Mouse (Mus musculus) midbrain, embryonic 15.5 days (tissue): ENCODE measurements around the gene Napb. TPM values are rescaled to one million over a fixed set of nuclear protein-coding genes. Genes with fewer than 3 reads are reported as not detected.
A peak's percentile ranks its signal among the peaks of the same experiment; 100 is the strongest.
"Not testable (repeated sequence)": the region's sequence is repeated elsewhere in the genome, so short reads cannot be mapped to it uniquely, and the experiment has no call there.

ENCODE experiments used
- ATAC-seq: fragments of 200-750 bp; cut with Nextera tagmentation; replicated peaks from 2 replicates; pipeline ENCODE4 v1.8.0; 2017; ENCODE audit warnings: moderate TSS enrichment
- H3K27ac ChIP-seq: fragments of 300-500 bp; sonication (generic); 2 replicates; pipeline ENCODE4 v1.5.1; 2015; ENCODE audit warnings: mild to moderate bottlenecking, inconsistent platforms
- H3K27me3 ChIP-seq: fragments of 300-500 bp; sonication (generic); replicated peaks from 2 replicates; pipeline ENCODE4 v1.6.1; 2015; ENCODE audit warnings: inconsistent platforms
- H3K36me3 ChIP-seq: fragments of 300-500 bp; sonication (generic); replicated peaks from 2 replicates; pipeline ENCODE4 v1.6.1; 2015; ENCODE audit warnings: inconsistent platforms
- H3K4me1 ChIP-seq: fragments of 300-500 bp; sonication (generic); 2 replicates; pipeline ENCODE4 v1.6.1; 2015; ENCODE audit warnings: inconsistent platforms
- H3K4me2 ChIP-seq: fragments of 300-500 bp; sonication (generic); 2 replicates; pipeline ENCODE4 v1.6.1; 2015; ENCODE audit warnings: inconsistent platforms, mild to moderate bottlenecking, moderate library complexity
- H3K4me3 ChIP-seq: fragments of 300-500 bp; sonication (generic); 2 replicates; pipeline ENCODE4 v1.5.1; 2015; ENCODE audit warnings: mild to moderate bottlenecking, inconsistent platforms
- H3K9ac ChIP-seq: fragments of 300-500 bp; sonication (generic); 2 replicates; pipeline ENCODE4 v1.6.1; 2015; ENCODE audit warnings: mild to moderate bottlenecking, inconsistent platforms
- H3K9me3 ChIP-seq: fragments of 300-500 bp; sonication (generic); 2 replicates; pipeline ENCODE4 v1.6.1; 2016; ENCODE audit warnings: inconsistent platforms
- WGBS: fragments of 180-500 bp; shearing (Covaris S2); methylation state at CpG from one replicate; pipeline ENCODE4 v1.1.7; 2015; ENCODE audit warnings: mixed read lengths; 5-methylcytosine and 5-hydroxymethylcytosine counted together
- polyA plus RNA-seq: library from polyadenylated mRNA; unstranded; fragments of >200 nt; fragmentation: Nextera tagmentation; extraction: Ambion mirVana; gene quantifications from 2 replicates; pipeline ENCODE4 v1.2.1, GENCODE M21; 2015

Gene Napb
- 83.2 and 85.2 TPM in 2 replicates for polyA plus RNA-seq

- 4% methylated on average over 18 of the region's 18 CpGs for WGBS
- H3K27ac ChIP-seq = peak within 1 kb of the TSS; percentile 84
- peak within 1 kb of the TSS; percentile 85 for H3K4me2 ChIP-seq
- H3K36me3 ChIP-seq = no peaks in the 10 kb centered on the region
- H3K9ac ChIP-seq = peak within 1 kb of the TSS; percentile 73
- no peaks in the 10 kb centered on the region for H3K27me3 ChIP-seq
- H3K4me1 ChIP-seq = peaks cover 25% of the 10 kb centered on the region
- H3K4me3 ChIP-seq = peak within 1 kb of the TSS; percentile 80
- H3K9me3 ChIP-seq = no peaks in the 10 kb centered on the region
- ATAC-seq = peak; percentile 100
Observed at GRCm38 (mm10) chr2:148732327-148733000, at the start of gene Napb. Napb (minus strand) TSS chr2:148732467.

GRCm38 (mm10) chr2:148781709-148782108 is 49.4 kb upstream of the Napb start, which contains the start of gene 8030411F24Rik:
8030411F24Rik (plus strand) TSS chr2:148782009.
- Histone ChIP-seq H3K4me3 (no peak within 1 kb of the TSS), H3K4me1 (no peaks in the 10 kb centered on the region), H3K9ac (no peak within 1 kb of the TSS), H3K36me3 (no peaks in the 10 kb centered on the region), H3K4me2 (no peak within 1 kb of the TSS), H3K9me3 (no peaks in the 10 kb centered on the region), H3K27me3 (no peaks in the 10 kb centered on the region), H3K27ac (no peak within 1 kb of the TSS)
- 14% methylated on average over 1 of the region's 1 CpGs for WGBS
- no peak for ATAC-seq

DNA sequence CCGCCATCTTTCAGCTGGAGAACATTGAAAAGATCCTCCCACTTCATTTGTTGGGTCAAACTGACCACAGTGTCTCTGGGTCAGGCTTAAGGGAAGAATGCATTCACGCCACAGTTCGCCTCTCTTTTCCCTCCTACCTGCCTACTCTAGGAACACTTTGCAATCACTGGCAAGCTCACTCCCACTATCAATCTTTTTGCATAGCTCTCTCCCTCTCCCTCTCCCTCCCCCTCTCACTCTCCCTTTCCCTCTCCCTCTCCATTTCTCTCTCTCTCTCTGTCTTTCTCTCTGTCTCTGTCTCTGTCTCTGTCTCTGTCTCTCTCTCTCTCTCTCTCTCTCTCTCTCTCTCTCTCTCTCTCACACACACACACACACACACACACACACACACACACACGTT is 39.1 kb upstream of the Napb start, which contains the start of gene Cst11:
Cst11 (minus strand) TSS at position 101 of the 400 bp plus-strand sequence.
- not testable (repeated sequence) for H3K27ac ChIP-seq, ATAC-seq
- 97% methylated on average over 4 of the region's 4 CpGs for WGBS

DNA sequence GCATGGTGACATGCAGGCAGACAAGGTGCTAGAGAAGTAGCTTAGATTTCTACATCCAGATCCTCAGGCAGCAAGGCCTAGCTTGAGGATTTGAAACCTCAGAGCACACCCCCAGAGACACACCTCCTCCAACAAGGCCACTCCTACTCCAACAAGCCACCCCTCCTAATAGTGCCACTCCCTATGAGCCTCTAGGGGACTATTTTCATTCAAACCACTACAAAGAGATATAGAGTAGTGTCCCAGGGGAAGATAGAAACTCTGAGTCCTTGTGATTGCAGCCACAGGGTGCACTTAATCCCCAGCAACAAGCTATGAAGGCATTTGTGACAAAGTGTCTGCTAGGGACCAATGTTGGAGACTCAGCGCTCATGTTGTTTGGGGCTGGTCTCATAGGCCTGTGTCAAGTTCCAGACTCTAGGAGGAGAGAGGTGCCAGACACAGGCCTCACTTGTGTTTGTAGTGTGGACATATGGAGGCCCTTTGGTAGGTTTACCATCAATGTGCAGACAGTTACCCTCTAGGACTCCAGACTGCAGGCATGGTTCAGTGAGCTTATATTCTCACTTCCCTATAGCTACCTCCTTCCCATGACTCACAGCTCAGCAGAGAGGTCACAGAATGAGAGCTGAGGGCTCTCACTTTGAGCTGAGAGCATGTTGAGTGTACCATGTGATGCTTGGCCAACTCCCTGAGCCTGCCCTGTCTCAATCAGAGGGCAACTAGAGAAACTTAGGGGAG is 31.6 kb upstream of the Napb start:
- 92% methylated on average over 1 of the region's 1 CpGs for WGBS
- Histone ChIP-seq H3K9me3 (no peaks in the 10 kb centered on the region), H3K4me2 (no peak overlapping the region)

More for the DNA sequence above, 39.1 kb upstream of the Napb start, which contains the start of gene Cst11:
- H3K27me3 ChIP-seq, H3K4me1 ChIP-seq, H3K9ac ChIP-seq, H3K9me3 ChIP-seq, H3K4me3 ChIP-seq, H3K36me3 ChIP-seq, H3K4me2 ChIP-seq: not testable (repeated sequence)

GRCm38 (mm10) chr2:148754310-148754846 is 22.1 kb upstream of the Napb start:
- ATAC-seq = no peak
- no peak overlapping the region for H3K27ac ChIP-seq
- H3K4me1 ChIP-seq = no peaks in the 10 kb centered on the region
- H3K36me3 ChIP-seq = no peaks in the 10 kb centered on the region
- H3K4me3 ChIP-seq = no peak overlapping the region
- no peak overlapping the region for H3K4me2 ChIP-seq
- H3K9ac ChIP-seq = no peak overlapping the region
- H3K9me3 ChIP-seq = no peaks in the 10 kb centered on the region
- 71% methylated on average over 1 of the region's 1 CpGs for WGBS
- no peaks in the 10 kb centered on the region for H3K27me3 ChIP-seq

More for the DNA sequence above, 31.6 kb upstream of the Napb start:
- ATAC-seq = no peak
- Histone ChIP-seq H3K36me3 (no peaks in the 10 kb centered on the region), H3K4me1 (no peaks in the 10 kb centered on the region), H3K9ac (no peak overlapping the region), H3K4me3 (no peak overlapping the region), H3K27ac (no peak overlapping the region), H3K27me3 (no peaks in the 10 kb centered on the region)

DNA sequence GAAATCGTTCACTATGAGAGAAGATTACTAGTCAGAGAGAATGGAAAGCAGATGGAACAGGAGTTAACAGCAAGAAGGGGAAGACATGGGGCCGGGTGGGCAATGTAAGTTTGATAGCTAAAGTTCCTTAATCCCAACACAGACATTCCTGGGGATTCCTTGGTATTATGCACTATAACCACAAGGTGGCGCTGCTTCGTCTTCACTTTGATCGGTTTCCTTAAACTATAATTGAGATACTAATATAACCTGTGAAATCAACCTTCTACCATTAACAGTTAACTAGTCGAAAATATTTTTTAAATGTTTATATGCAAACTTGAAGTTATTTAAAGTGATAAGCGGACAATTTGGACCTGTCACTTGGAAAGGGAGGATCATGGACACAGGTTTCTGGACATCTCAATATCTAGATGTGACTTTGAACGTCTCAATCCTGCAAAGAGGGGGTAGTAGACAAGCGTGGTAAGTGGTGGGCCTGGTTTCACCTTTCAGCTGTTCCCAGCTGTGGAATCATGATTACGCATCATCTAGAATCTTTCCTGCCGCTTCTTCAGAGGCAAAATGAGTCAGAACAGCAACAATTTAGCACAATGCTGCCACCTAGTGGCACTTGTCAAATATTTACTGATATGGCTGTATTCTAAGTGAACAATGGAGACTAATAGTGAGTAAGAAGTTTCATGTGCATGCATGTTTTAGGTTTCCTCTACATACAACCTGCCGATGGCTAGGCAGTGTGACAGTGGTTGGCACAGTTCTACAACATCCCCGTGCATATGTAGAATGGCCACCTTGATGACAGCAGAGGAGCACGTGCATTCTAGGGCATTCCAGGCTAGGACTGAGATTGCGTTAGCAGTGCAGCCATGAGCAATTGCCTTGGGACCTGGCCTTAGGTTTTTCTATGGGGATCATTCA is 19.9 kb upstream of the Napb start:
- Histone ChIP-seq H3K27ac (no peak overlapping the region), H3K9me3 (no peaks in the 10 kb centered on the region), H3K4me3 (peak overlapping the region; percentile 39), H3K27me3 (no peaks in the 10 kb centered on the region), H3K4me2 (peak overlapping the region; percentile 61), H3K4me1 (no peaks in the 10 kb centered on the region), H3K36me3 (no peaks in the 10 kb centered on the region), H3K9ac (peak overlapping the region; percentile 33; the same call in 1 of the 2 replicates)
- WGBS = 17% methylated on average over 15 of the region's 15 CpGs
- ATAC-seq = peak; percentile 94

DNA sequence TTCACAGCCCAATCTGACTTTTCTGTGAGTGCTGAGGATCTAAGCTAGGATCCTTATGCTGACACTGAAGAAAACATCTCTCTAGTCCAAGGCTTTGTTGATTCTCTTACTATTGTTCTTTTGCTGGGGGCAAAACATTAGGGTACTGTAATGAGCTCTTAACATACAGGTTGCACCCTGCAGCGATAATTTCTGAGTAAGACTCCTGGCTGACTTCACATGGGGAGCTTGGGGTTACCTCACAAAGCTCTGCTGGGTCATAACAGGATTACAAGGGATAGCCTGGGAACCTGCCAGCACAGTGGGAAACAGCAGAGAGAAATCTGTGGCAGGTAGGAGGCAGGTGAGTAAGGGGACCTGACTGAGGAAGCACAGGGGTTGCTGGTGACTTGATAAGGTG is 17.8 kb upstream of the Napb start, which contains the start of gene Cstl1:
Cstl1 (plus strand) TSS at position 301 of the 400 bp plus-strand sequence.
- H3K27ac ChIP-seq = no peak within 1 kb of the TSS
- H3K9ac ChIP-seq = no peak within 1 kb of the TSS
- 78% methylated on average over 1 of the region's 1 CpGs for WGBS
- H3K4me3 ChIP-seq = no peak within 1 kb of the TSS
- H3K9me3 ChIP-seq = no peaks in the 10 kb centered on the region
- no peaks in the 10 kb centered on the region for H3K4me1 ChIP-seq
- no peak for ATAC-seq
- H3K27me3 ChIP-seq = no peaks in the 10 kb centered on the region
- no peak within 1 kb of the TSS for H3K4me2 ChIP-seq
- no peaks in the 10 kb centered on the region for H3K36me3 ChIP-seq

DNA sequence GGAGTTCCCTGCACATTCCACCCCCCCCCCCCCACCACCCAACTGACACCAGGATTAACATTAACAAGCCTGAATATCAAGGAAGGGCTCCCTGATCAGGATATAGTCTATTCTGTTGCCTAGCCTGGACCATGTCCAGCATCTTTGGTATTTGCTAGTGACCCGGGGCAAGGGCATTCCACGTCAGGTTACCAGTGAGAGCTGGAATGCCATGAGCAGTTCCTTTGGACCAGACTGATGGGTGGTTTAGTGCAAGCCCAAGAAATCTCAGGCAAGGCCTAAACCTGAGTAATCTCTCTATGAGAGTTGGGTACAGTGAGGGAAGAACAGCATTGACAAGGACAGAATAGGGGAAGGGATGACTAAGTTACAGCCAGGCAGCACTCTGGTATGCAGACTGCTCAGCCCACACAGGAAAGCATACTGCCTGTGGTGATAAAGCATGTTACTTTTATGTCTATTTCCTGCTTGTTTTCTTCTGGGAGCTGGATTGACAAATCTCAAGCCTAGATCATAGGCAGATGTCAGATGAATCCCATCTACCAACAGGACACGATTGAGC is 11.7 kb upstream of the Napb start:
- Histone ChIP-seq H3K4me1 (no peaks in the 10 kb centered on the region), H3K27me3 (no peaks in the 10 kb centered on the region), H3K4me3 (no peak overlapping the region), H3K36me3 (no peaks in the 10 kb centered on the region), H3K9ac (no peak overlapping the region), H3K4me2 (no peak overlapping the region), H3K27ac (no peak overlapping the region), H3K9me3 (no peaks in the 10 kb centered on the region)
- no peak for ATAC-seq
- WGBS = 87% methylated on average over 3 of the region's 3 CpGs

- Histone ChIP-seq H3K27me3 (no peaks in the 10 kb centered on the region), H3K9ac (no peak overlapping the region), H3K27ac (no peak overlapping the region), H3K4me3 (no peak overlapping the region), H3K36me3 (no peaks in the 10 kb centered on the region), H3K4me2 (no peak overlapping the region), H3K4me1 (no peaks in the 10 kb centered on the region), H3K9me3 (no peaks in the 10 kb centered on the region)
- 68% methylated on average over 3 of the region's 3 CpGs for WGBS
- no peak for ATAC-seq
Observed at GRCm38 (mm10) chr2:148743001-148743400, 10.7 kb upstream of the Napb start.

DNA sequence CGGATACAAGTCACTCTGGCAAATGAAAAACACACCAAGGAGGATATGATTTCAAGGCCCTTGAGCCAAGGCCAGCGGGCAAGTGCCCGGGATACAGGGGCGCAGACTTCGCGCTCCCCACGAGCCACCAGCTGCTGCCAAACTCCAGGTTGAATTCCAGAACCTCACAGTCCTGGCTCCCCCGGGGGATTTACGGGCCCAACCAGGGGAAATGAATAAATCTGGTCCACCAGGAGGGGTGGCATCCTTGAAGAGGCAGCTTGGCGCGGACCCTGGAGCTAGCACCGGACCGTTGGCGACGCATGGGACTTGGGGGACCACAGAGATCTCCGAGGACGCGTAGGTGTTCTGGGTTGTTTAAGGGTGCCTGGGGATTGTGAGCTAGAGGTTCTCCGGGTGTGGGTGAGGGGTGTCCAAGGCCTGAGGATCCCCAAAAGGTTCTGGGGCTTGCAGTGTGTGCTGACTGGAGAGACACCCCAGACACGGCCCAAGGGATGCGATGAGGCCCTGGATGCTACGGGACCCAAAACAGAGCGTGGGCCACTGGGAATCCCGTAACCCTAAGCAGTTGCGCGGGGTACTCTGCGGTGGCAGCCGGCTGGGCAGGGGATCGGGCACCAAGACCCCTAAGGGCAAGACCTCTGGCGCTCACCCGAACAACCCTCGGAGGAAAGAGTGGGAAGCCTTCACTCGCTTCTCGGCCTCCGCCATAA is 497 bp downstream of the Napb start:
- peak; percentile 88 for ATAC-seq
- under 1% methylated on average over 35 of the region's 35 CpGs for WGBS

More for the DNA sequence above, 497 bp downstream of the Napb start:
- Histone ChIP-seq H3K9ac (peak overlapping the region; percentile 73), H3K4me3 (peak overlapping the region; percentile 80), H3K27ac (peak overlapping the region; percentile 84), H3K36me3 (no peaks in the 10 kb centered on the region), H3K4me1 (peaks cover 25% of the 10 kb centered on the region), H3K4me2 (peak overlapping the region; percentile 85), H3K9me3 (no peaks in the 10 kb centered on the region), H3K27me3 (no peaks in the 10 kb centered on the region)
